8 mouse cellular contexts compared by ENCODE assay signal in the genomic region with DNA sequence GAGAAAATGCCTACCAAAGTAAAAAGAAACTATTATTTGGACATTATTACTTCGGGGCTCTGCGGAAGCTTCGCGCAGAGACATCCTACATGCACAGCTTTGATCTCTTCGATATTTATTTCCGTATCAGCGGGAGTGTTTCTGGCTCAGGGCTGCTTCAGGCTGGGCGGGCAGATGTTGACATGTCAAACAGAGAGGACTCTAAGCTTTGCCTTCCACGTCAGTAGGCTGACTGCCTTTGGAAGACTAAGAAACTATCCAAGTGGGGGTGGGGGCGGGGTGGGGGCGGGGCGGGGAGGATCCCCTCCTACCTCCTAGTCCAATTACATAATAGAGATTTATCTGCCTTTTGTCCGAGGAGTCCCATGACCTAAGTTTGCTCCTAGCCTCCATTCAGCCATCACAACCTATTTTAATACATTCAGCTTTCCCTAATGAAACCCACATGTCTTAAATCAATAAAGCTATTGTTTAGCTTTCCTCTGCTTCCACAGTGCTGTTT.
DNase-seq lines count a peak whose midpoint lies in the region; ATAC-seq and TF ChIP-seq lines count a peak whose summit lies in the region.

No protein-coding gene starts in this region.

- H3K9ac ChIP-seq in forebrain, postnatal 0 days, result no peak overlapping the region
- no peak overlapping the region for H3K9ac ChIP-seq in liver, postnatal 0 days (replicated peaks)

- H3K36me3 ChIP-seq in forebrain, postnatal 0 days (ENCODE audit: insufficient read depth), result no peaks in the 10 kb centered on the region
- no peaks in the 10 kb centered on the region for H3K36me3 ChIP-seq in liver, postnatal 0 days (replicated peaks; ENCODE audit: insufficient read depth, low read length)

- ATAC-seq in forebrain, postnatal 0 days, result peak; percentile 48
- peak; percentile 88 for ATAC-seq in liver, postnatal 0 days

- no peaks in the 10 kb centered on the region for H3K27me3 ChIP-seq in forebrain, postnatal 0 days (ENCODE audit: insufficient read depth, low read length)
- no peaks in the 10 kb centered on the region for H3K27me3 ChIP-seq in liver, postnatal 0 days (ENCODE audit: insufficient read depth, low read length)

- no peak for TF ChIP-seq EP300 in liver, postnatal 0 days (IDR thresholded peaks at IDR 0.05; ENCODE audit: low read depth)

- no peaks in the 10 kb centered on the region for H3K4me1 ChIP-seq in forebrain, postnatal 0 days (ENCODE audit: insufficient read depth)
- peaks cover 7% of the 10 kb centered on the region; the same call in 1 of the 2 replicates for H3K4me1 ChIP-seq in liver, postnatal 0 days (ENCODE audit: insufficient read depth)

- WGBS in forebrain, postnatal 0 days, result 8% methylated on average over 13 of the region's 13 CpGs
- WGBS in liver, postnatal 0 days (ENCODE audit: insufficient replicate concordance), result 57% methylated on average over 13 of the region's 13 CpGs

- H3K27ac ChIP-seq in forebrain, postnatal 0 days (ENCODE audit: low read depth, low read length), result no peak overlapping the region
- H3K27ac ChIP-seq in liver, postnatal 0 days (ENCODE audit: low read depth), result peak overlapping the region; percentile 55; the same call in 1 of the 2 replicates

- H3K4me2 ChIP-seq in forebrain, postnatal 0 days (ENCODE audit: low read depth), result peak overlapping the region; percentile 37
- H3K4me2 ChIP-seq in liver, postnatal 0 days (ENCODE audit: low read depth, low read length), result peak overlapping the region; percentile 38; the same call in 1 of the 2 replicates

- no peak overlapping the region for H3K4me3 ChIP-seq in forebrain, postnatal 0 days (ENCODE audit: low read depth, low read length)
- H3K4me3 ChIP-seq in liver, postnatal 0 days (ENCODE audit: low read depth, low read length), result no peak overlapping the region

- no peak for TF ChIP-seq CTCF in forebrain, postnatal 0 days (IDR thresholded peaks at IDR 0.05; ENCODE audit: low read depth)
- TF ChIP-seq CTCF in liver, postnatal 0 days (IDR thresholded peaks at IDR 0.05; ENCODE audit: low read depth), result no peak

- DNase-seq in right cerebral cortex, adult 2 months (ENCODE audit: low spot score in 2 of 2), result peak; percentile 9 to 11
- DNase-seq in right cerebral cortex, adult 18-20 months, result no peak
- no peak for DNase-seq in forebrain, postnatal 0 days
- DNase-seq in liver, postnatal 0 days, result peak; percentile 38
- DNase-seq in yolk sac, embryonic 10.5 days (ENCODE audit: low spot score), result peak; percentile 57
- no peak for DNase-seq in spleen, postnatal 36 days (ENCODE audit: low spot score in 2 of 2)
- DNase-seq in gastrocnemius, postnatal 25 days, result no peak
- no peak for DNase-seq in retina, embryonic 14.5 days (ENCODE audit: low spot score)

- no peaks in the 10 kb centered on the region for H3K9me3 ChIP-seq in forebrain, postnatal 0 days (ENCODE audit: low read length)
- H3K9me3 ChIP-seq in liver, postnatal 0 days (ENCODE audit: low read length), result no peaks in the 10 kb centered on the region

Comparison
In these comparisons a context has a peak if more than half of its experiments do, and no peak if none do; other contexts are left out.
1. DNase-seq: peak in right cerebral cortex, adult 2 months (2 of 2), liver, postnatal 0 days (single experiment) and yolk sac, embryonic 10.5 days (single experiment); none in right cerebral cortex, adult 18-20 months (single experiment), forebrain, postnatal 0 days (single experiment), spleen, postnatal 36 days (0 of 2), gastrocnemius, postnatal 25 days (single experiment) and retina, embryonic 14.5 days (single experiment).